In the genomic region with DNA sequence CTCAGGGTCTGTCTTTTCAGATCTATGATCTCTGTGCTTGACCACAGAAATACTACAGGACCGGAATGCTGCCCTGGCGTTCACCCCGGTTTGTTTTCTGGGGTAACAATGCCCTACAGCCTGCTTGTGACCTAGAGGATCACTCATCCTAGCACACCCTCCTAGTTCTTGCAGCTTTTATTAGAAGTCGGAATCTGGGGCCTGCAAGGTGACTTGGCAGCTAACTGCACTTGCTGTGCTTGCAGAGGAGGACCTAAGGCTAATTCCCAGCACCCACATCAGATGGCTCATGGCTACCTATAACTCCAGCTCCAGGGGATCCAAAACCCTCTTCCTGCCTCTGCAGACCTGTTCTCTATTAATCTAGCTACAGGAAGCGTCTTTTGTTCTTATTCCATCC, we compare ENCODE assay signal across 24 mouse cellular contexts. TPM values are rescaled to one million over a fixed set of nuclear protein-coding genes. Genes with fewer than 3 reads are reported as not detected.
A peak's percentile ranks its signal among the peaks of the same experiment; 100 is the strongest.
DNase-seq lines count a peak whose midpoint lies in the region; ATAC-seq and TF ChIP-seq lines count a peak whose summit lies in the region.
"Had no signal": no experiment of that assay in that cellular context is flagged by ENCODE, and none has a peak within 500 bp of the region (broad histone marks: within the 10 kb centered on the region; RNA-seq: fewer than 3 reads in every experiment).

No protein-coding gene starts in this region.

- intact Hi-C loops in left cerebral cortex, adult 2 months (cut with DNase I), result loop anchor here (2.0 kb wide), 1 partner anchor 16 kb away; no protein-coding TSS in a partner anchor
- intact Hi-C loops in left cerebral cortex, postnatal 10 days (cut with DNase I), result no loop called here

- peak; percentile 26; the same call in 1 of the 2 replicates for ATAC-seq in cerebellum, adult (ENCODE audit: insufficient number of reproducible peaks, low FRiP score, low TSS enrichment)
- no peak for ATAC-seq in hindbrain, embryonic 16.5 days
- ATAC-seq: CD4-positive, CD25-positive, alpha-beta regulatory T cell, adult 4 months; forebrain, embryonic 13.5 days; forebrain, postnatal 0 days; intestine, postnatal 0 days had no signal

- no peak overlapping the region for H3K4me2 ChIP-seq in hindbrain, embryonic 16.5 days (ENCODE audit: low read length)
- H3K4me2 ChIP-seq: forebrain, embryonic 13.5 days; hindbrain, embryonic 13.5 days had no signal

- H3K9ac ChIP-seq in hindbrain, embryonic 16.5 days (ENCODE audit: low read depth, low read length), result no peak overlapping the region
- H3K9ac ChIP-seq: forebrain, embryonic 13.5 days; forebrain, postnatal 0 days; hindbrain, embryonic 13.5 days had no signal

- no peak for DNase-seq in cerebellum, adult 8-10 months
- DNase-seq in cerebellum, adult 9-11 months, result peak; percentile 15
- no peak for DNase-seq in cerebellum, postnatal 4 days (ENCODE audit: low spot score in 2 of 2)
- DNase-seq in left cerebral cortex, adult 2 months (ENCODE audit: extremely low spot score in 1 of 2, low spot score in 2 of 2), result no peak
- no peak for DNase-seq in left cerebral cortex, postnatal 10 days (ENCODE audit: extremely low spot score in 1 of 2, low spot score in 2 of 2)
- DNase-seq: adrenal gland, adult 8-10 months; forebrain, postnatal 0 days; heart, postnatal 10 days; kidney, adult 8-10 months had no signal

- TF ChIP-seq CTCF in left cerebral cortex, adult 2 months (IDR thresholded peaks at IDR 0.05), result no peak

- H3K27ac ChIP-seq in left cerebral cortex, adult 2 months, result peak overlapping the region; percentile 55
- H3K27ac ChIP-seq in hindbrain, embryonic 16.5 days (ENCODE audit: low read depth, low read length), result no peak overlapping the region
- H3K27ac ChIP-seq: embryonic facial prominence, embryonic 10.5 days; forebrain, embryonic 13.5 days; hindbrain, embryonic 13.5 days had no signal

- H3K36me3 ChIP-seq in hindbrain, embryonic 16.5 days (ENCODE audit: control insufficient read depth, insufficient read depth, low read length), result no peaks in the 10 kb centered on the region
- H3K36me3 ChIP-seq: embryonic facial prominence, embryonic 10.5 days; G1E; hindbrain, embryonic 13.5 days had no signal

- H3K4me1 ChIP-seq in hindbrain, embryonic 16.5 days (ENCODE audit: control insufficient read depth, insufficient read depth, low read depth, low read length), result no peaks in the 10 kb centered on the region
- H3K4me1 ChIP-seq: forebrain, embryonic 13.5 days; hindbrain, embryonic 13.5 days had no signal

- no peak overlapping the region for H3K4me3 ChIP-seq in left cerebral cortex, adult 2 months
- no peak overlapping the region for H3K4me3 ChIP-seq in hindbrain, embryonic 16.5 days (ENCODE audit: low read length)
- H3K4me3 ChIP-seq: embryonic facial prominence, embryonic 10.5 days; forebrain, embryonic 13.5 days; hindbrain, embryonic 13.5 days had no signal

- 90% methylated on average over 5 of the region's 5 CpGs for WGBS in hindbrain, embryonic 16.5 days

- no peaks in the 10 kb centered on the region for H3K9me3 ChIP-seq in hindbrain, embryonic 16.5 days (ENCODE audit: control insufficient read depth, low read length)
- H3K9me3 ChIP-seq: embryonic facial prominence, embryonic 10.5 days; forebrain, embryonic 13.5 days; G1E; hindbrain, embryonic 13.5 days had no signal

- no peaks in the 10 kb centered on the region for H3K27me3 ChIP-seq in hindbrain, embryonic 16.5 days (replicated peaks; ENCODE audit: control insufficient read depth, insufficient read depth, low read length)

RNA-seq across cellular contexts. Expression of a gene that starts 13.7 kb away (rescaled TPM):
- total RNA-seq in left cerebral cortex, adult 2 months (2021), result 100 to 1,000 TPM; 359 to 380 TPM
- 100 to 1,000 TPM; 283 to 300 TPM for total RNA-seq in left cerebral cortex, postnatal 10 days (2021)
- polyA plus RNA-seq in hindbrain, embryonic 16.5 days (2015; fragmentation: Nextera tagmentation; extraction: Ambion mirVana), result 44.5 and 45.7 TPM in 2 replicates
- total RNA-seq: hematopoietic stem cell, adult 5-6 weeks had no signal

RNA-seq across cellular contexts. Expression of a gene that starts 28.7 kb away (rescaled TPM):
- 1 to 10 TPM; 1.0 to 1.8 TPM for total RNA-seq in left cerebral cortex, adult 2 months (2021)
- 1 to 10 TPM; 1.2 to 1.4 TPM for total RNA-seq in left cerebral cortex, postnatal 10 days (2021)
- polyA plus RNA-seq in hindbrain, embryonic 16.5 days (2015; fragmentation: Nextera tagmentation; extraction: Ambion mirVana), result 1.9 and 2.0 TPM in 2 replicates
- total RNA-seq: adrenal gland, adult 8-10 months; adrenal gland, postnatal 36 days; forebrain, postnatal 0 days; hematopoietic stem cell, adult 5-6 weeks had no signal
- polyA plus RNA-seq: brain, embryonic 14.5 days; CD4-positive, CD25-positive, alpha-beta regulatory T cell, adult 4 months had no signal

RNA-seq across cellular contexts. Expression of a gene that starts 46.2 kb away (rescaled TPM):
- total RNA-seq in left cerebral cortex, adult 2 months (2021), result 1 to 10 TPM; 2.3 to 2.4 TPM
- total RNA-seq in left cerebral cortex, postnatal 10 days (2021), result 1 to 10 TPM; 2.4 to 2.5 TPM
- 0.65 and 0.66 TPM in 2 replicates for polyA plus RNA-seq in hindbrain, embryonic 16.5 days (2015; fragmentation: Nextera tagmentation; extraction: Ambion mirVana)
- total RNA-seq: forebrain, postnatal 0 days; gastrocnemius, postnatal 14 days; hematopoietic stem cell, adult 5-6 weeks had no signal
- polyA plus RNA-seq: CD4-positive, CD25-positive, alpha-beta regulatory T cell, adult 4 months; embryonic facial prominence, embryonic 10.5 days; G1E; heart, embryonic 14.5 days had no signal

RNA-seq across cellular contexts. Expression of a gene that starts 46.9 kb away (rescaled TPM):
- total RNA-seq in left cerebral cortex, adult 2 months (2021), result 100 to 1,000 TPM; 216 to 338 TPM
- total RNA-seq in left cerebral cortex, postnatal 10 days (2021), result 100 to 1,000 TPM; 179 to 193 TPM
- polyA plus RNA-seq in hindbrain, embryonic 16.5 days (2015; fragmentation: Nextera tagmentation; extraction: Ambion mirVana), result 44.9 and 45.7 TPM in 2 replicates

RNA-seq across cellular contexts. Expression of a gene that starts 49.0 kb away (rescaled TPM):
- under 1 TPM in 1 of 2 experiments, not detected in 1; 0.11 TPM for total RNA-seq in left cerebral cortex, adult 2 months (2021)
- under 1 TPM in 1 of 2 experiments, not detected in 1; 0.34 TPM for total RNA-seq in left cerebral cortex, postnatal 10 days (2021)
- polyA plus RNA-seq in hindbrain, embryonic 16.5 days (2015; fragmentation: Nextera tagmentation; extraction: Ambion mirVana), result 0.07 and 0.10 TPM in 2 replicates
- total RNA-seq: adrenal gland, adult 8-10 months; adrenal gland, postnatal 36 days; forebrain, postnatal 0 days; gastrocnemius, adult 18-20 months; gastrocnemius, postnatal 14 days; heart, postnatal 10 days; hematopoietic stem cell, adult 5-6 weeks had no signal
- polyA plus RNA-seq: brain, embryonic 14.5 days; CD4-positive, CD25-positive, alpha-beta regulatory T cell, adult 4 months; embryonic facial prominence, embryonic 10.5 days; embryonic facial prominence, embryonic 14.5 days; forebrain, embryonic 13.5 days; heart, embryonic 14.5 days; hindbrain, embryonic 13.5 days; intestine, postnatal 0 days had no signal
